Comparison of ENCODE assay signal across 1 mouse cellular context in genomic region chr17:56558448-56558847, GRCm38 (mm10).
TF ChIP-seq lines count a peak whose summit lies in the region.

No protein-coding gene starts in this region.

TF ChIP-seq in CH12.LX, 34 proteins besides CTCF, POLR2A, EP300 and RAD21 (continued from another document):
- no peak for TF ChIP-seq BHLHE40 (IDR thresholded peaks at IDR 0.05; ENCODE audit: low read depth, low read length)
- TF ChIP-seq USF2 (conservative IDR thresholded peaks at IDR 0.05; ENCODE audit: low read depth, low read length) = no peak
- TF ChIP-seq RCOR1 (conservative IDR thresholded peaks at IDR 0.05; ENCODE audit: low read depth, low read length) = no peak
- no peak for TF ChIP-seq CHD1 (IDR thresholded peaks at IDR 0.05; ENCODE audit: low read depth, low read length)
- TF ChIP-seq JUN (IDR thresholded peaks at IDR 0.05; ENCODE audit: insufficient read depth, low read depth, low read length) = no peak
- no peak for TF ChIP-seq IRF4 (IDR thresholded peaks at IDR 0.05; ENCODE audit: low read depth, low read length)
- TF ChIP-seq UBTF (IDR thresholded peaks at IDR 0.05; ENCODE audit: low read depth, low read length) = no peak
- no peak for TF ChIP-seq ZKSCAN1 (IDR thresholded peaks at IDR 0.05; ENCODE audit: borderline replicate concordance, low read depth, low read length)
- TF ChIP-seq TBP (conservative IDR thresholded peaks at IDR 0.05; ENCODE audit: low read depth, low read length) = no peak
- TF ChIP-seq GABPA (IDR thresholded peaks at IDR 0.05; ENCODE audit: insufficient replicate concordance, low read depth, low read length) = no peak
- TF ChIP-seq ETS1 (conservative IDR thresholded peaks at IDR 0.05; ENCODE audit: low read depth, low read length) = no peak
- no peak; the same call in 1 of the 2 replicates for TF ChIP-seq POLR2AphosphoS2 (IDR thresholded peaks at IDR 0.05; ENCODE audit: low read depth, low read length)
- no peak for TF ChIP-seq CHD2 (IDR thresholded peaks at IDR 0.05; ENCODE audit: low read length)
- TF ChIP-seq MAZ (IDR thresholded peaks at IDR 0.05; ENCODE audit: low read depth, low read length) = 0 out of 2 replicates have a peak, but pooled peaks have one; percentile 39
- TF ChIP-seq ZMIZ1 (IDR thresholded peaks at IDR 0.05; ENCODE audit: low read depth, low read length) = peak; percentile 45; the same call in 1 of the 2 replicates
